In the genomic region with DNA sequence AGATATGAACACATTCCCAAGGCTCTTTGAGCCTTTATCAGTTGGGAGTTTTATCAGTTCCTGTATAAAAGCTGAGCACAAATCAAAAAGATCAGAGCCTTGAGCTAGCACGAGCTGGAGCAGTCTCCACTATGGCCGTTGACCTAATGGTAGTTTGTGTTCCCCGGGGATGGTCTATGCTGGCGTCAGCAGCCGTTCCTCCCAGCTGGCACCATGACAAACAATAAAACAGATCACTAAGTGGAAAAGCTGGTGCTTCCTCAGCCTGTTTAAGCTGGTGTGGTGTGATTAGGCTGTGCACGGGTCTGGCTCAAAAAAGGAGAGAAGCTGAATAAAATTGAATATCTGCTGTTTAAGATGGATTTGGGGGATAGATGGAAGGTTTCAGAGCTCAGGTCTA, we compare ENCODE assay signal across 8 mouse cellular contexts.
DNase-seq lines count a peak whose midpoint lies in the region; ATAC-seq and TF ChIP-seq lines count a peak whose summit lies in the region.

No protein-coding gene starts in this region.

- no peak overlapping the region for H3K9ac ChIP-seq in lung, embryonic 14.5 days
- no peak overlapping the region for H3K9ac ChIP-seq in hindbrain, embryonic 11.5 days (ENCODE audit: low read depth, low read length)

- H3K9me3 ChIP-seq in lung, embryonic 14.5 days (ENCODE audit: low read depth, low read length) = no peaks in the 10 kb centered on the region
- no peaks in the 10 kb centered on the region for H3K9me3 ChIP-seq in hindbrain, embryonic 11.5 days (ENCODE audit: control insufficient read depth, low read length)

- no peaks in the 10 kb centered on the region for H3K36me3 ChIP-seq in lung, embryonic 14.5 days (ENCODE audit: insufficient read depth)
- H3K36me3 ChIP-seq in hindbrain, embryonic 11.5 days (ENCODE audit: control insufficient read depth, insufficient read depth, low read length) = no peaks in the 10 kb centered on the region

- peak; percentile 79 for DNase-seq in lung, embryonic 14.5 days
- DNase-seq in lung, adult 18-20 months = no peak
- DNase-seq in hindbrain, embryonic 11.5 days (ENCODE audit: low spot score) = peak; percentile 44
- DNase-seq in kidney, postnatal 36 days = peak; percentile 50 to 58
- DNase-seq in skeletal muscle tissue, adult 2 months (ENCODE audit: low read depth, low spot score) = peak; percentile 27
- DNase-seq in B cell, adult 2 months = no peak
- no peak for DNase-seq in cerebellum, postnatal 4 days (ENCODE audit: low spot score in 2 of 2)
- no peak for DNase-seq in layer of hippocampus, postnatal 36 days

- H3K4me1 ChIP-seq in lung, embryonic 14.5 days (ENCODE audit: insufficient read depth) = 0 out of 2 replicates have a peak, but pooled peaks cover 2% of the 10 kb centered on the region
- peaks cover 3% of the 10 kb centered on the region; the same call in 1 of the 2 replicates for H3K4me1 ChIP-seq in hindbrain, embryonic 11.5 days (replicated peaks; ENCODE audit: control insufficient read depth, insufficient read depth, low read length)

- no peaks in the 10 kb centered on the region for H3K27me3 ChIP-seq in lung, embryonic 14.5 days (ENCODE audit: insufficient read depth, low read length)
- H3K27me3 ChIP-seq in hindbrain, embryonic 11.5 days (ENCODE audit: control insufficient read depth, insufficient read depth, low read length) = no peaks in the 10 kb centered on the region

- no peak overlapping the region for H3K27ac ChIP-seq in lung, embryonic 14.5 days (ENCODE audit: low read depth)
- no peak overlapping the region for H3K27ac ChIP-seq in hindbrain, embryonic 11.5 days (ENCODE audit: low read depth, low read length)

- ATAC-seq in lung, embryonic 14.5 days (ENCODE audit: insufficient read depth) = peak; percentile 67; the same call in 1 of the 2 replicates
- ATAC-seq in hindbrain, embryonic 11.5 days (ENCODE audit: low FRiP score) = 0 out of 2 replicates have a peak, but pooled peaks have one; percentile 45

- H3K4me2 ChIP-seq in lung, embryonic 14.5 days = no peak overlapping the region
- no peak overlapping the region for H3K4me2 ChIP-seq in hindbrain, embryonic 11.5 days (replicated peaks; ENCODE audit: low read depth, low read length)

- H3K4me3 ChIP-seq in lung, embryonic 14.5 days (ENCODE audit: low read depth, low read length) = no peak overlapping the region
- no peak overlapping the region for H3K4me3 ChIP-seq in hindbrain, embryonic 11.5 days (ENCODE audit: low read depth, low read length)

- no peak for TF ChIP-seq CTCF in lung, embryonic 14.5 days (IDR thresholded peaks at IDR 0.05; ENCODE audit: low read depth)

- 17% methylated on average over 6 of the region's 6 CpGs for WGBS in lung, embryonic 14.5 days
- 57% methylated on average over 6 of the region's 6 CpGs for WGBS in hindbrain, embryonic 11.5 days

Comparison
In these comparisons a context has a peak if more than half of its experiments do, and no peak if none do; other contexts are left out.
1. DNase-seq: peak in lung, embryonic 14.5 days (single experiment), hindbrain, embryonic 11.5 days (single experiment), kidney, postnatal 36 days (2 of 2) and skeletal muscle tissue, adult 2 months (single experiment); none in lung, adult 18-20 months (0 of 2), B cell, adult 2 months (0 of 2), cerebellum, postnatal 4 days (0 of 2) and layer of hippocampus, postnatal 36 days (0 of 2).